Mouse (Mus musculus): Measurements from ENCODE around the gene Slc6a1. TPM values are rescaled to one million over a fixed set of nuclear protein-coding genes. Genes with fewer than 3 reads are reported as not detected.

The Slc6a1 gene
- polyA plus RNA-seq (2012; rRNA removed), result 0.01 and 0.03 TPM in 2 replicates

DNA sequence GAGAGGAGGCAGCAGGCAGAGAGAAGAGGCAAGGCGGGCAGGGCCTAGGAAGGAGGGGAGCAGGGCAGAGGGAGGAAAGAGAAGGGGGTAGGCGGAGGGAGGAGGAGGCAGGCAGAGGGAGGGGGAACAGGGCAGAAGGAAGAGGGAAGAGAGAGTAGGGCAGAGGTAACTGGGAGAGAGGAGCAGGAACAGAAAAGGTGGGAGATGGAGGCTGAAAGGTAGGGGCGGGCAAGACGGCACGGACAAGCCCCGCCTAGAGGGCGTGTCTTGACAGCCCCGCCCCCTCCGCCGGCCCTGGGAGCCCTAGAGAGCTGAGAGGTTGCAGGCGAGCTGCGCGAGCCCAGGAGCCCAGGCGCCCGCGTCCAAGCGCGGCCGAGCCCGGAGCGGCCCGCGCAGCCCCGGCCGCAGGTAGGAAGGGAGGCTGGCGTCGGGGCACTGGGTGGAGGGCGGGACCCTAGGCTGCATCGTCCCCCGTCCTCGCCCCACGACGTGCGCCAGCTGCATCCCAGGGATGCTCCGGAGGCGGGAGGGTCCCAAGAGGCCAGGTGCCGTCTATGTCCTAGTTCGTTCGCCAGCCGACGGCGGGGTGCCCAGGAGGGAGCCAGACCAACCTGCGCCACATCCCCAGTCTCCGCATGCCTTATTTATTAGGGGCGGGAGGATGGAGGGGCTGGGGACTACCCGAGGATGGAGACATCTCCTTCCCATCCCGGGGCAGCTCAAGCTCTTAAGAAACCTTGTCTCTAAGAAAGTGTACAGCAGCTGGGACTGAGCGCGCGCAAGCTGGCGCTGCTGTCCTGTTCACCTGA, at the start of gene Slc6a1:
TSS of gene Slc6a1 (plus strand) at position 167 of the 809 bp plus-strand sequence.

Other genes with a start within 250 kb of the Slc6a1 start
- gene Atp2b2, start 240.0 kb upstream of the Slc6a1 start, polyA plus RNA-seq (2012; rRNA removed), result 1.00 and 1.4 TPM in 2 replicates
- 0.02 TPM in 2 replicates for gene Slc6a11, start 151.4 kb upstream of the Slc6a1 start, polyA plus RNA-seq (2012; rRNA removed)
- gene Hrh1, start 115.3 kb downstream of the Slc6a1 start, polyA plus RNA-seq (2012; rRNA removed), result 0.03 and 0.04 TPM in 2 replicates

All from liver, embryonic 18 days (tissue).